Mouse (Mus musculus) stomach, postnatal 0 days (tissue): ENCODE data around the gene Hivep1. TPM values are rescaled to one million over a fixed set of nuclear protein-coding genes. Genes with fewer than 3 reads are reported as not detected.

Source experiments
- ATAC-seq: fragments of 200-750 bp; cut with Nextera tagmentation; 2 replicates; pipeline ENCODE4 v1.8.0; 2017; ENCODE audit not compliant: low FRiP score, low TSS enrichment
- DNase-seq: peaks from one replicate; pipeline ENCODE4 v3.0.0-alpha.2; 2016; ENCODE audit warnings: low spot score
- H3K27ac ChIP-seq: fragments of 300-500 bp; sonication (generic); replicated peaks from 2 replicates; pipeline ENCODE4 v1.5.1; 2014; ENCODE audit warnings: mild to moderate bottlenecking, control low read depth
- H3K27me3 ChIP-seq: fragments of 300-500 bp; sonication (generic); 2 replicates; pipeline ENCODE4 v1.6.1; 2014; ENCODE audit warnings: low read length; ENCODE audit not compliant: control insufficient read depth, insufficient read depth
- H3K36me3 ChIP-seq: fragments of 300-500 bp; sonication (generic); 2 replicates; pipeline ENCODE4 v1.6.1; 2014; ENCODE audit warnings: low read length, mixed read lengths; ENCODE audit not compliant: control insufficient read depth, insufficient read depth
- H3K4me1 ChIP-seq: fragments of 300-500 bp; sonication (generic); replicated peaks from 2 replicates; pipeline ENCODE4 v1.6.1; 2014; ENCODE audit warnings: antibody characterized with exemption; ENCODE audit not compliant: control insufficient read depth, insufficient read depth
- H3K4me2 ChIP-seq: fragments of 300-500 bp; sonication (generic); replicated peaks from 2 replicates; pipeline ENCODE4 v1.6.1; 2014; ENCODE audit warnings: low read depth, mild to moderate bottlenecking, control low read depth, moderate library complexity
- H3K4me3 ChIP-seq: fragments of 300-500 bp; sonication (generic); 2 replicates; pipeline ENCODE4 v1.5.1; 2014; ENCODE audit warnings: low read depth, low read length, control low read depth
- H3K9ac ChIP-seq: fragments of 300-500 bp; sonication (generic); 2 replicates; pipeline ENCODE4 v1.6.1; 2014; ENCODE audit warnings: mild to moderate bottlenecking, low read length, control low read depth, mixed read lengths
- H3K9me3 ChIP-seq: fragments of 300-500 bp; sonication (generic); 2 replicates; pipeline ENCODE4 v1.6.1; 2016; ENCODE audit warnings: low read length; ENCODE audit not compliant: control insufficient read depth
- CTCF ChIP-seq: IDR thresholded peaks from 2 replicates; pipeline ENCODE4 v1.5.1; 2016; ENCODE audit warnings: antibody characterized with exemption, low read depth, mild to moderate bottlenecking, moderate library complexity
- EP300 ChIP-seq: optimal IDR thresholded peaks from 2 replicates; pipeline ENCODE3; 2016; ENCODE audit warnings: antibody characterized with exemption
- WGBS: fragments of 180-500 bp; shearing (Covaris S2); extraction: QIAGEN DNeasy Blood & Tissue Kit; methylation state at CpG from one replicate; pipeline ENCODE4 v1.1.7; 2014; 5-methylcytosine and 5-hydroxymethylcytosine counted together
- polyA plus RNA-seq: library from polyadenylated mRNA; unstranded; fragments of >200 nt; fragmentation: Nextera tagmentation; extraction: Ambion mirVana; gene quantifications from 2 replicates; pipeline ENCODE4 v1.2.1, GENCODE M21; 2015

Gene Hivep1
- polyA plus RNA-seq, 1 experiment from 2014 or later = 4.6 TPM

GRCm38 (mm10) chr13:42064257-42064656 is 12.4 kb downstream of the Hivep1 start:
- no peaks in the 10 kb centered on the region for H3K9me3 ChIP-seq
- ATAC-seq = no peak
- no peaks in the 10 kb centered on the region for H3K27me3 ChIP-seq
- H3K4me1 ChIP-seq = no peaks in the 10 kb centered on the region
- TF ChIP-seq CTCF = no peak
- no peak for TF ChIP-seq EP300
- H3K4me2 ChIP-seq = no peak overlapping the region
- DNase-seq = no peak
- H3K27ac ChIP-seq = no peak overlapping the region
- peaks cover 5% of the 10 kb centered on the region; the same call in 1 of the 2 replicates for H3K36me3 ChIP-seq
- H3K4me3 ChIP-seq = no peak overlapping the region
- no peak overlapping the region for H3K9ac ChIP-seq

GRCm38 (mm10) chr13:42070236-42070635 is 18.4 kb downstream of the Hivep1 start:
- Histone ChIP-seq H3K27me3 (no peaks in the 10 kb centered on the region), H3K9me3 (no peaks in the 10 kb centered on the region), H3K4me3 (no peak overlapping the region), H3K36me3 (no peaks in the 10 kb centered on the region; the same call in 1 of the 2 replicates), H3K27ac (no peak overlapping the region), H3K4me1 (no peaks in the 10 kb centered on the region), H3K4me2 (no peak overlapping the region), H3K9ac (no peak overlapping the region)
- no peak for DNase-seq
- no peak for ATAC-seq
- TF ChIP-seq CTCF = no peak
- TF ChIP-seq EP300 = no peak
- WGBS = 57% methylated on average over 4 of the region's 4 CpGs

GRCm38 (mm10) chr13:42071011-42071410 is 19.2 kb downstream of the Hivep1 start:
- no peaks in the 10 kb centered on the region for H3K27me3 ChIP-seq
- TF ChIP-seq EP300 (no peak), CTCF (no peak)
- no peaks in the 10 kb centered on the region for H3K4me1 ChIP-seq
- H3K4me2 ChIP-seq = no peak overlapping the region
- no peak for ATAC-seq
- 75% methylated on average over 6 of the region's 6 CpGs for WGBS
- no peak for DNase-seq
- H3K36me3 ChIP-seq = no peaks in the 10 kb centered on the region; the same call in 1 of the 2 replicates
- H3K9me3 ChIP-seq = no peaks in the 10 kb centered on the region
- H3K27ac ChIP-seq = no peak overlapping the region
- no peak overlapping the region for H3K4me3 ChIP-seq
- no peak overlapping the region for H3K9ac ChIP-seq

- no peaks in the 10 kb centered on the region for H3K27me3 ChIP-seq
- H3K4me2 ChIP-seq = no peak overlapping the region
- ATAC-seq (no peak), DNase-seq (no peak)
- 70% methylated on average over 6 of the region's 6 CpGs for WGBS
- H3K9me3 ChIP-seq = no peaks in the 10 kb centered on the region
- no peak overlapping the region for H3K9ac ChIP-seq
- no peak overlapping the region for H3K4me3 ChIP-seq
- H3K27ac ChIP-seq = no peak overlapping the region
- no peaks in the 10 kb centered on the region for H3K4me1 ChIP-seq
- TF ChIP-seq EP300 = no peak
- no peak for TF ChIP-seq CTCF
- 0 out of 2 replicates have a peak, but pooled peaks cover 2% of the 10 kb centered on the region for H3K36me3 ChIP-seq
These were observed 21.5 kb downstream of the Hivep1 start for GRCm38 (mm10) chr13:42073285-42073684.

GRCm38 (mm10) chr13:42075546-42075945 is 23.7 kb downstream of the Hivep1 start:
- H3K4me3 ChIP-seq = no peak overlapping the region
- no peaks in the 10 kb centered on the region for H3K9me3 ChIP-seq
- no peak overlapping the region for H3K4me2 ChIP-seq
- TF ChIP-seq CTCF (no peak), EP300 (no peak)
- ATAC-seq (no peak), DNase-seq (no peak)
- H3K4me1 ChIP-seq = no peaks in the 10 kb centered on the region
- no peaks in the 10 kb centered on the region for H3K27me3 ChIP-seq
- no peak overlapping the region for H3K9ac ChIP-seq
- H3K27ac ChIP-seq = no peak overlapping the region
- 75% methylated on average over 5 of the region's 5 CpGs for WGBS
- H3K36me3 ChIP-seq = 0 out of 2 replicates have a peak, but pooled peaks cover 2% of the 10 kb centered on the region

GRCm38 (mm10) chr13:42076751-42077302 is 25.0 kb downstream of the Hivep1 start:
- Histone ChIP-seq H3K9ac (no peak overlapping the region), H3K4me2 (no peak overlapping the region), H3K27ac (no peak overlapping the region), H3K9me3 (no peaks in the 10 kb centered on the region), H3K4me1 (no peaks in the 10 kb centered on the region), H3K4me3 (no peak overlapping the region), H3K27me3 (no peaks in the 10 kb centered on the region), H3K36me3 (0 out of 2 replicates have a peak, but pooled peaks cover 2% of the 10 kb centered on the region)
- TF ChIP-seq CTCF (no peak), EP300 (no peak)
- 87% methylated on average over 5 of the region's 5 CpGs for WGBS
- no peak for ATAC-seq
- DNase-seq = no peak
